Mouse (Mus musculus) G1E (cell line): ENCODE results near the gene Hpca. TPM values are rescaled to one million over a fixed set of nuclear protein-coding genes. Genes with fewer than 3 reads are reported as not detected.

Experiments
- ATAC-seq: 2 replicates; pipeline ENCODE4 v1.8.0; 2016; ENCODE audit warnings: mild to moderate bottlenecking; ENCODE audit not compliant: insufficient number of reproducible peaks, poor library complexity, low FRiP score, severe bottlenecking; ENCODE audit errors: extremely low read depth
- DNase-seq: peaks from one replicate; pipeline ENCODE4 v3.0.0; 2012; ENCODE audit warnings: low spot score
- H3K27me3 ChIP-seq: 2 replicates; pipeline ENCODE4 v1.6.1; 2012; ENCODE audit warnings: mild to moderate bottlenecking, low read length, inconsistent platforms; ENCODE audit not compliant: insufficient read depth
- H3K36me3 ChIP-seq: replicated peaks from 2 replicates; pipeline ENCODE3; 2012; ENCODE audit warnings: mild to moderate bottlenecking, inconsistent platforms
- H3K4me1 ChIP-seq: 2 replicates; pipeline ENCODE4 v1.6.1; 2012; ENCODE audit warnings: low read depth, low read length, inconsistent platforms, mixed read lengths; ENCODE audit not compliant: insufficient read depth
- H3K4me3 ChIP-seq: 2 replicates; pipeline ENCODE4 v1.5.1; 2012; ENCODE audit warnings: low read depth, mild to moderate bottlenecking, inconsistent platforms, low read length, moderate library complexity, mixed read lengths
- H3K9me3 ChIP-seq: replicated peaks from 2 replicates; pipeline ENCODE4 v1.6.1; 2012; ENCODE audit warnings: inconsistent platforms
- CTCF ChIP-seq: IDR thresholded peaks from 2 replicates; pipeline ENCODE4 v1.5.1; 2012; ENCODE audit warnings: low read depth, low read length, inconsistent platforms, mixed read lengths
- GATA1 ChIP-seq: IDR thresholded peaks from 2 replicates; pipeline ENCODE4 v1.6.1; 2012; ENCODE audit warnings: borderline replicate concordance, low read length, inconsistent platforms, mixed read lengths
- GATA2 ChIP-seq: IDR thresholded peaks from 2 replicates; pipeline ENCODE4 v1.6.1; 2012; ENCODE audit warnings: low read depth, low read length, inconsistent platforms, borderline replicate concordance
- POLR2AphosphoS5 ChIP-seq: IDR thresholded peaks from 2 replicates; pipeline ENCODE4 v1.6.1; 2012; ENCODE audit warnings: low read depth, low read length, inconsistent platforms; ENCODE audit not compliant: insufficient replicate concordance
- TAL1 ChIP-seq: conservative IDR thresholded peaks from 2 replicates; pipeline ENCODE4 v1.6.1; 2012; ENCODE audit warnings: low read depth, low read length, inconsistent platforms, mixed read lengths
- polyA plus RNA-seq: library from polyadenylated mRNA; stranded (reverse); fragments of >175 nt; gene quantifications from 2 replicates; pipeline ENCODE4 v1.2.3, GENCODE M21; 2012
- total RNA-seq, 2 experiments: library from RNA; stranded (forward) in 1 of 2; stranded (reverse) in 1 of 2; fragments of 200-1000 nt in 1 of 2; fragments of >200 nt in 1 of 2; fragmentation: Nextera tagmentation in 1 of 2; gene quantifications; 2 replicates each; pipeline ENCODE4 v1.2.3; 2014 to 2017

Hpca gene
- total and polyA plus RNA-seq, 3 experiments, result not detected

GRCm38 (mm10) chr4:129082379-129083115 lies 39.3 kb downstream of the Hpca start:
- Histone ChIP-seq H3K4me3 (no peak overlapping the region), H3K4me1 (no peaks in the 10 kb centered on the region; the same call in 1 of the 2 replicates), H3K27me3 (0 out of 2 replicates have a peak, but pooled peaks cover 5% of the 10 kb centered on the region), H3K36me3 (peaks cover 79% of the 10 kb centered on the region), H3K9me3 (no peaks in the 10 kb centered on the region)
- TF ChIP-seq CTCF, result peak; percentile 42; the same call in 1 of the 2 replicates
- TF ChIP-seq TAL1, result no peak
- peak; percentile 63 for ATAC-seq
- DNase-seq, result peak; percentile 64

- no peak for ATAC-seq
- TF ChIP-seq TAL1 (no peak), CTCF (no peak), GATA1 (no peak), GATA2 (no peak), POLR2AphosphoS5 (no peak)
- H3K4me1 ChIP-seq, result no peaks in the 10 kb centered on the region; the same call in 1 of the 2 replicates
- H3K36me3 ChIP-seq, result peaks cover 80% of the 10 kb centered on the region
- no peaks in the 10 kb centered on the region for H3K9me3 ChIP-seq
- DNase-seq, result no peak
- 0 out of 2 replicates have a peak, but pooled peaks cover 2% of the 10 kb centered on the region for H3K27me3 ChIP-seq
- no peak overlapping the region for H3K4me3 ChIP-seq
These were observed 39.9 kb downstream of the Hpca start for GRCm38 (mm10) chr4:129081939-129082338.

- H3K36me3 ChIP-seq, result peaks cover 85% of the 10 kb centered on the region
- no peaks in the 10 kb centered on the region; the same call in 1 of the 2 replicates for H3K4me1 ChIP-seq
- TF ChIP-seq GATA2 (no peak), POLR2AphosphoS5 (no peak), CTCF (no peak), GATA1 (no peak), TAL1 (no peak)
- H3K4me3 ChIP-seq, result no peak overlapping the region
- DNase-seq, result no peak
- H3K27me3 ChIP-seq, result no peaks in the 10 kb centered on the region
- ATAC-seq, result no peak
- no peaks in the 10 kb centered on the region for H3K9me3 ChIP-seq
These were observed 40.3 kb downstream of the Hpca start for GRCm38 (mm10) chr4:129081512-129081911.

- ATAC-seq (no peak), DNase-seq (no peak)
- no peak for TF ChIP-seq POLR2AphosphoS5
- no peak for TF ChIP-seq GATA1
- TF ChIP-seq TAL1, result no peak
- TF ChIP-seq CTCF, result no peak
- no peak for TF ChIP-seq GATA2
- Histone ChIP-seq H3K36me3 (peaks cover 87% of the 10 kb centered on the region), H3K4me3 (no peak overlapping the region), H3K4me1 (no peaks in the 10 kb centered on the region; the same call in 1 of the 2 replicates), H3K27me3 (no peaks in the 10 kb centered on the region), H3K9me3 (no peaks in the 10 kb centered on the region)
These were observed 40.8 kb downstream of the Hpca start for GRCm38 (mm10) chr4:129081041-129081440.

- ATAC-seq, result no peak
- Histone ChIP-seq H3K36me3 (peaks cover 90% of the 10 kb centered on the region), H3K27me3 (no peaks in the 10 kb centered on the region), H3K4me3 (no peak overlapping the region), H3K9me3 (no peaks in the 10 kb centered on the region), H3K4me1 (no peaks in the 10 kb centered on the region; the same call in 1 of the 2 replicates)
- TF ChIP-seq TAL1, result no peak
- TF ChIP-seq CTCF, result no peak
- no peak for TF ChIP-seq GATA1
- TF ChIP-seq GATA2, result no peak
- TF ChIP-seq POLR2AphosphoS5, result no peak
- DNase-seq, result no peak
These were observed 42.7 kb downstream of the Hpca start for GRCm38 (mm10) chr4:129079126-129079525.

- ATAC-seq (peak; percentile 45; the same call in 1 of the 2 replicates), DNase-seq (no peak)
- TF ChIP-seq GATA2 (no peak), POLR2AphosphoS5 (no peak), CTCF (no peak), TAL1 (no peak), GATA1 (no peak)
- no peaks in the 10 kb centered on the region for H3K9me3 ChIP-seq
- peaks cover 21% of the 10 kb centered on the region for H3K4me1 ChIP-seq
- H3K27me3 ChIP-seq, result no peaks in the 10 kb centered on the region
- no peak overlapping the region for H3K4me3 ChIP-seq
- peaks cover 16% of the 10 kb centered on the region for H3K36me3 ChIP-seq
These were observed 53.0 kb downstream of the Hpca start for GRCm38 (mm10) chr4:129068848-129069247.
